Mouse (Mus musculus) stomach, postnatal 0 days (tissue): ENCODE measurements at regions not wholly inside any gene's neighbourhood (a gene's known extent, or its start where the extent isn't known, plus 50 kb on each side); places are given as distances from the start of the nearest gene placed in this dataset.

Experiments used
- ATAC-seq: fragments of 200-750 bp; cut with Nextera tagmentation; 2 replicates; pipeline ENCODE4 v1.8.0; 2017; ENCODE audit not compliant: low FRiP score, low TSS enrichment
- DNase-seq: peaks from one replicate; pipeline ENCODE4 v3.0.0-alpha.2; 2016; ENCODE audit warnings: low spot score
- H3K27ac ChIP-seq: fragments of 300-500 bp; sonication (generic); replicated peaks from 2 replicates; pipeline ENCODE4 v1.5.1; 2014; ENCODE audit warnings: mild to moderate bottlenecking, control low read depth
- H3K27me3 ChIP-seq: fragments of 300-500 bp; sonication (generic); 2 replicates; pipeline ENCODE4 v1.6.1; 2014; ENCODE audit warnings: low read length; ENCODE audit not compliant: control insufficient read depth, insufficient read depth
- H3K36me3 ChIP-seq: fragments of 300-500 bp; sonication (generic); 2 replicates; pipeline ENCODE4 v1.6.1; 2014; ENCODE audit warnings: low read length, mixed read lengths; ENCODE audit not compliant: control insufficient read depth, insufficient read depth
- H3K4me1 ChIP-seq: fragments of 300-500 bp; sonication (generic); replicated peaks from 2 replicates; pipeline ENCODE4 v1.6.1; 2014; ENCODE audit warnings: antibody characterized with exemption; ENCODE audit not compliant: control insufficient read depth, insufficient read depth
- H3K4me2 ChIP-seq: fragments of 300-500 bp; sonication (generic); replicated peaks from 2 replicates; pipeline ENCODE4 v1.6.1; 2014; ENCODE audit warnings: low read depth, mild to moderate bottlenecking, control low read depth, moderate library complexity
- H3K4me3 ChIP-seq: fragments of 300-500 bp; sonication (generic); 2 replicates; pipeline ENCODE4 v1.5.1; 2014; ENCODE audit warnings: low read depth, low read length, control low read depth
- H3K9ac ChIP-seq: fragments of 300-500 bp; sonication (generic); 2 replicates; pipeline ENCODE4 v1.6.1; 2014; ENCODE audit warnings: mild to moderate bottlenecking, low read length, control low read depth, mixed read lengths
- H3K9me3 ChIP-seq: fragments of 300-500 bp; sonication (generic); 2 replicates; pipeline ENCODE4 v1.6.1; 2016; ENCODE audit warnings: low read length; ENCODE audit not compliant: control insufficient read depth
- CTCF ChIP-seq: IDR thresholded peaks from 2 replicates; pipeline ENCODE4 v1.5.1; 2016; ENCODE audit warnings: antibody characterized with exemption, low read depth, mild to moderate bottlenecking, moderate library complexity
- EP300 ChIP-seq: optimal IDR thresholded peaks from 2 replicates; pipeline ENCODE3; 2016; ENCODE audit warnings: antibody characterized with exemption
- WGBS: fragments of 180-500 bp; shearing (Covaris S2); extraction: QIAGEN DNeasy Blood & Tissue Kit; methylation state at CpG from one replicate; pipeline ENCODE4 v1.1.7; 2014; 5-methylcytosine and 5-hydroxymethylcytosine counted together

- DNase-seq = no peak
- TF ChIP-seq EP300 = no peak
- TF ChIP-seq CTCF = no peak
- no peak overlapping the region for H3K4me2 ChIP-seq
- H3K9me3 ChIP-seq = no peaks in the 10 kb centered on the region
- H3K36me3 ChIP-seq = no peaks in the 10 kb centered on the region
- peak; percentile 34; the same call in 1 of the 2 replicates for ATAC-seq
- H3K4me3 ChIP-seq = no peak overlapping the region
- no peak overlapping the region for H3K9ac ChIP-seq
- WGBS = 72% methylated on average over 5 of the region's 5 CpGs
- no peaks in the 10 kb centered on the region for H3K4me1 ChIP-seq
- no peak overlapping the region for H3K27ac ChIP-seq
- H3K27me3 ChIP-seq = no peaks in the 10 kb centered on the region
Measured at GRCm38 (mm10) chr11:19838932-19839331, 85.2 kb upstream of the Spred2 start.

GRCm38 (mm10) chr11:19843084-19843483, 81.1 kb upstream of the Spred2 start:
- 82% methylated on average over 3 of the region's 3 CpGs for WGBS
- Histone ChIP-seq H3K4me1 (no peaks in the 10 kb centered on the region), H3K4me2 (no peak overlapping the region), H3K9me3 (no peaks in the 10 kb centered on the region), H3K36me3 (no peaks in the 10 kb centered on the region), H3K27ac (no peak overlapping the region), H3K4me3 (no peak overlapping the region), H3K27me3 (no peaks in the 10 kb centered on the region), H3K9ac (no peak overlapping the region)
- no peak for TF ChIP-seq CTCF
- TF ChIP-seq EP300 = no peak
- ATAC-seq = 0 out of 2 replicates have a peak, but pooled peaks have one; percentile 21
- no peak for DNase-seq

- Histone ChIP-seq H3K4me2 (no peak overlapping the region), H3K4me1 (no peaks in the 10 kb centered on the region; the same call in 1 of the 2 replicates), H3K27ac (no peak overlapping the region), H3K9ac (no peak overlapping the region), H3K36me3 (no peaks in the 10 kb centered on the region), H3K4me3 (no peak overlapping the region), H3K27me3 (no peaks in the 10 kb centered on the region), H3K9me3 (no peaks in the 10 kb centered on the region)
- ATAC-seq (no peak), DNase-seq (no peak)
- TF ChIP-seq EP300 = no peak
- TF ChIP-seq CTCF = no peak
- 92% methylated on average over 6 of the region's 6 CpGs for WGBS
Measured at GRCm38 (mm10) chr11:19847910-19848309, 76.3 kb upstream of the Spred2 start.

DNA sequence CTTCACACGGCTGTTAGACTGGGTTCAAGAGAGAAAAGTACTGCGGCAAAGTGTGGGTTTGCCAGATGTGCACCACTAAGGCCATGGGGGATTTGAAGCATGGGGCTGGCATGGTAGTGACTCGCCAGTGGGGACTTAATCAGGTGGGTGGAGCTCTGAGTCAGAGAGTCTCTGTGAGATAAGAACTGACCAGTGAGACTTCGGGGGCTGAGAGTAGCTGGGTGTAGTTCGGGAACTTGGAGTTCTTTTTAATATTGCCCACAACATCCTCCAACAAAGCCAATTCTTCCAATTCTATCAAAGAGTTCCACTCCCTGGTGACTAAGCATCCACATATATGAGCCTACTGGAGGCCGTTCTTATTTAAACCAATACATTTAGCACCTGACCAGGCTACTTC, 75.8 kb upstream of the Spred2 start:
- Histone ChIP-seq H3K4me2 (no peak overlapping the region), H3K9me3 (no peaks in the 10 kb centered on the region), H3K4me1 (no peaks in the 10 kb centered on the region; the same call in 1 of the 2 replicates), H3K27ac (no peak overlapping the region), H3K36me3 (no peaks in the 10 kb centered on the region), H3K4me3 (no peak overlapping the region), H3K27me3 (no peaks in the 10 kb centered on the region), H3K9ac (no peak overlapping the region)
- TF ChIP-seq EP300 = no peak
- no peak for TF ChIP-seq CTCF
- DNase-seq (peak; percentile 29), ATAC-seq (peak; percentile 69; the same call in 1 of the 2 replicates)
- 67% methylated on average over 6 of the region's 6 CpGs for WGBS

- 37% methylated on average over 4 of the region's 4 CpGs for WGBS
- H3K4me3 ChIP-seq = no peak overlapping the region
- peak; percentile 61 for DNase-seq
- H3K4me1 ChIP-seq = no peaks in the 10 kb centered on the region; the same call in 1 of the 2 replicates
- H3K9ac ChIP-seq = no peak overlapping the region
- H3K27ac ChIP-seq = peak overlapping the region; percentile 82
- H3K27me3 ChIP-seq = no peaks in the 10 kb centered on the region
- no peaks in the 10 kb centered on the region for H3K9me3 ChIP-seq
- H3K4me2 ChIP-seq = no peak overlapping the region
- no peaks in the 10 kb centered on the region for H3K36me3 ChIP-seq
- peak; percentile 59 for ATAC-seq
- no peak for TF ChIP-seq EP300
- no peak for TF ChIP-seq CTCF
Measured at GRCm38 (mm10) chr11:19849347-19849811, 74.8 kb upstream of the Spred2 start.

- Histone ChIP-seq H3K4me3 (no peak overlapping the region), H3K9ac (no peak overlapping the region)
- ATAC-seq = peak; percentile 49
Measured at GRCm38 (mm10) chr11:19849844-19850420, 74.2 kb upstream of the Spred2 start.

More at GRCm38 (mm10) chr11:19849844-19850420, 74.2 kb upstream of the Spred2 start:
- Histone ChIP-seq H3K4me1 (no peaks in the 10 kb centered on the region; the same call in 1 of the 2 replicates), H3K9me3 (no peaks in the 10 kb centered on the region), H3K27ac (peak overlapping the region; percentile 82), H3K4me2 (no peak overlapping the region), H3K27me3 (no peaks in the 10 kb centered on the region), H3K36me3 (no peaks in the 10 kb centered on the region)
- no peak for TF ChIP-seq CTCF
- TF ChIP-seq EP300 = no peak
- 54% methylated on average over 2 of the region's 3 CpGs for WGBS
- no peak for DNase-seq
